Mouse (Mus musculus) lung, postnatal 4 days (tissue): ENCODE data around the gene Tmem161a.
A peak's percentile ranks its signal among the peaks of the same experiment; 100 is the strongest.

Experiments
- DNase-seq, 2 experiments: peaks; one replicate each; pipeline ENCODE4 v3.0.0; 2021

Tmem161a gene

GRCm38 (mm10) chr8:70211726-70212111, 39.6 kb downstream of the Tmem161a start:
- no peak for DNase-seq

- peak; percentile 97 to 99 for DNase-seq
Measured at GRCm38 (mm10) chr8:70212112-70213055, 40.2 kb downstream of the Tmem161a start, which contains the start of gene Slc25a42. Gene Slc25a42, minus strand, starts transcription at chr8:70212305.

- no peak for DNase-seq
Measured at GRCm38 (mm10) chr8:70214411-70214810, 42.3 kb downstream of the Tmem161a start.

GRCm38 (mm10) chr8:70215092-70215491, 42.9 kb downstream of the Tmem161a start:
- DNase-seq: no peak

- peak; percentile 40 to 80 for DNase-seq
Measured at GRCm38 (mm10) chr8:70216161-70216560, 44.0 kb downstream of the Tmem161a start.

GRCm38 (mm10) chr8:70216566-70216965, 44.4 kb downstream of the Tmem161a start:
- DNase-seq: peak; percentile 81 to 92

GRCm38 (mm10) chr8:70217441-70217840, 45.3 kb downstream of the Tmem161a start:
- DNase-seq: no peak

GRCm38 (mm10) chr8:70219107-70219684, 47.0 kb downstream of the Tmem161a start:
- no peak for DNase-seq

- peak in 1 of 2 experiments; percentile 37 for DNase-seq
Measured at GRCm38 (mm10) chr8:70220236-70220840, 48.2 kb downstream of the Tmem161a start.

GRCm38 (mm10) chr8:70220911-70221310, 48.8 kb downstream of the Tmem161a start:
- no peak for DNase-seq

- no peak for DNase-seq
Measured at GRCm38 (mm10) chr8:70222041-70222440, 49.9 kb downstream of the Tmem161a start.

- peak; percentile 67 to 71 for DNase-seq
Measured at GRCm38 (mm10) chr8:70223341-70223740, 51.2 kb downstream of the Tmem161a start.

GRCm38 (mm10) chr8:70227997-70228396, 55.8 kb downstream of the Tmem161a start:
- no peak for DNase-seq

GRCm38 (mm10) chr8:70230837-70231236, 58.7 kb downstream of the Tmem161a start:
- DNase-seq: no peak
